Mouse (Mus musculus) heart, embryonic 11.5 days (tissue): ENCODE results near the gene Irf2. TPM values are rescaled to one million over a fixed set of nuclear protein-coding genes. Genes with fewer than 3 reads are reported as not detected.

Experiments used
- ATAC-seq: fragments of 200-750 bp; cut with Nextera tagmentation; replicated peaks from 2 replicates; pipeline ENCODE4 v1.8.0; 2017; ENCODE audit warnings: moderate library complexity; ENCODE audit not compliant: insufficient number of reproducible peaks, low FRiP score, low TSS enrichment
- H3K27ac ChIP-seq: fragments of 300-500 bp; sonication (generic); 2 replicates; pipeline ENCODE4 v1.5.1; 2014; ENCODE audit warnings: mild to moderate bottlenecking, low read depth, low read length
- H3K27me3 ChIP-seq: fragments of 300-500 bp; sonication (generic); 2 replicates; pipeline ENCODE4 v1.6.1; 2014; ENCODE audit warnings: mild to moderate bottlenecking, low read length, mixed read lengths; ENCODE audit not compliant: control insufficient read depth, insufficient read depth
- H3K36me3 ChIP-seq: fragments of 300-500 bp; sonication (generic); 2 replicates; pipeline ENCODE4 v1.6.1; 2014; ENCODE audit warnings: mild to moderate bottlenecking, low read length, moderate library complexity, mixed read lengths; ENCODE audit not compliant: control insufficient read depth, insufficient read depth
- H3K4me1 ChIP-seq: fragments of 300-500 bp; sonication (generic); 2 replicates; pipeline ENCODE4 v1.6.1; 2014; ENCODE audit warnings: low read length; ENCODE audit not compliant: control insufficient read depth, insufficient read depth
- H3K4me2 ChIP-seq: fragments of 300-500 bp; sonication (generic); 2 replicates; pipeline ENCODE4 v1.6.1; 2014; ENCODE audit warnings: mild to moderate bottlenecking, moderate library complexity
- H3K4me3 ChIP-seq: fragments of 300-500 bp; sonication (generic); 2 replicates; pipeline ENCODE4 v1.5.1; 2014; ENCODE audit warnings: low read depth, low read length
- H3K9ac ChIP-seq: fragments of 300-500 bp; sonication (generic); 2 replicates; pipeline ENCODE4 v1.6.1; 2014; ENCODE audit warnings: mild to moderate bottlenecking, low read depth, low read length, moderate library complexity
- H3K9me3 ChIP-seq: fragments of 300-500 bp; sonication (generic); replicated peaks from 2 replicates; pipeline ENCODE4 v1.6.1; 2016; ENCODE audit warnings: low read length; ENCODE audit not compliant: control insufficient read depth
- WGBS: fragments of 180-500 bp; shearing (Covaris S2); extraction: QIAGEN DNeasy Blood & Tissue Kit; methylation state at CpG from one replicate; pipeline ENCODE4 v1.1.7; 2014; ENCODE audit not compliant: insufficient replicate concordance; 5-methylcytosine and 5-hydroxymethylcytosine counted together
- polyA plus RNA-seq: library from polyadenylated mRNA; unstranded; fragments of >200 nt; fragmentation: Nextera tagmentation; extraction: Ambion mirVana; gene quantifications from 2 replicates; pipeline ENCODE4 v1.2.1, GENCODE M21; 2014

Gene Irf2
- polyA plus RNA-seq, 1 experiment from 2014 or later, result 16.5 TPM

- Histone ChIP-seq H3K9me3 (no peaks in the 10 kb centered on the region), H3K9ac (no peak overlapping the region), H3K4me1 (peaks cover 9% of the 10 kb centered on the region), H3K4me2 (no peak overlapping the region), H3K36me3 (no peaks in the 10 kb centered on the region; the same call in 1 of the 2 replicates), H3K27me3 (no peaks in the 10 kb centered on the region), H3K27ac (no peak overlapping the region), H3K4me3 (no peak overlapping the region)
- no peak for ATAC-seq
- 87% methylated on average over 7 of the region's 7 CpGs for WGBS
These were observed 31.5 kb downstream of the Irf2 start for GRCm38 (mm10) chr8:46770905-46771516.

GRCm38 (mm10) chr8:46772801-46773200, 33.3 kb downstream of the Irf2 start:
- Histone ChIP-seq H3K4me3 (no peak overlapping the region), H3K27me3 (no peaks in the 10 kb centered on the region), H3K4me2 (no peak overlapping the region), H3K36me3 (no peaks in the 10 kb centered on the region; the same call in 1 of the 2 replicates), H3K9me3 (peaks cover 1% of the 10 kb centered on the region; the same call in 1 of the 2 replicates), H3K9ac (no peak overlapping the region), H3K4me1 (peaks cover 7% of the 10 kb centered on the region), H3K27ac (no peak overlapping the region)
- 80% methylated on average over 6 of the region's 6 CpGs for WGBS
- ATAC-seq, result no peak

DNA sequence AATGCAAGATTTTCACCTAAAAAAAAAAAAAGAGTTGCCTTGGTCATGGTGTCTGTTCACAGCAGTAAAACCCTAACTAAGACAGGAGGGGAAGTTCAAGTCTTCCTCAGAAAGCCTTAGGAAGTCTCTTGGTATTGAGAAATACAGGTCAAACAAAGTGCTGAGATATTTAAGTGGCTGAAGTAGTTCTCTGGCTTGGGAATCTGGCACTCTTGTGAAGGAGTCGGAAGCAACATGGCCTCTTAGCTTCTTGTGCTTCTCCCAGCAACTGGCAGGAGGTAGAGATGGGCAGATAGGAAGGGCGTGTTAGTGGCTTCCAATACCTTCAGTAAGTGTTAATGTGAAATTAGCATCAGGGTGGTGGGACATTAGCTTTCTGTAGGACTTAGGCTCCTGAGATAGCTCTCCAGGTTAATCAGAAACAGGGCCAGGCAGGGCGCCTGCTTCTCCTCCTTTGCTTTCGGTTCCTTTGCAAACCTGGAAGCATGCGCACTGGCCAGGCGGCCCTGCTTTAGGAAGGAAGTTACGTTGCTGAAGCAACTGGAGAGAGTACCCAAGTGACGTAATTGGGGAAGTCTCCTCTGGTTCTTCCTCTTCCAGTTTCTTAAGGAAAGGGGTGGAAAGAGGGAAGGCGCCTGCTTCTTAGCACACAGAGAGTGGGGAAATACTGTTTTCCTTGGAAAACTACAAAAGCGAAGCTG, 38.4 kb downstream of the Irf2 start:
- no peak for ATAC-seq
- 88% methylated on average over 10 of the region's 10 CpGs for WGBS
- peaks cover 3% of the 10 kb centered on the region; the same call in 1 of the 2 replicates for H3K9me3 ChIP-seq

DNA sequence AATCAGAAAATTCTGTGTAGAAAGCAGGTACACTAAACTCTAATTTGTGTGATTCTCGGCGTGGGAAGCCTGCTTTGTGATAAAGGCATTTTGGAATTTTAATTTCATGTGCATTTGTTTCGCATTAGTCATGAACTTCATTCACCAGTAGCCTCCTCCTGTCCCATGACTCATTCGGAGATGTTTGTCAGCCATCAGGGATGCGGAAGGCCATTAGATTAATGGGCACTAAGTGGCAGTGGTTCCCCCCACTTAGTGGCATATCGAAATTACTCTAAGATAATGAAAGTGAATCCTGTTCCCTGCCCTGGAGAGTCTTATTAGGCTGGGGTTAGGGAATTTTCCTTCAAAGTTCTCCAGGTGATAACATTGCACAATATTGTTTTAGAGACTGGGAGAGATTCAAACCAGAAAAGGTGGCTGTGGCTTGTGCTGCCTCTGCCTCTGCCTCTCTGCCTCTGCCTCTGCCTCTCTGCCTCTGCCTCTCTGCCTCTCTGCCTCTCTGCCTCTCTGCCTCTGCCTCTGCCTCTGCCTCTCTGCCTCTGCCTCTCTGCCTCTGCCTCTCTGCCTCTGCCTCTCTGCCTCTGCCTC, 41.6 kb downstream of the Irf2 start:
- no peak overlapping the region for H3K9ac ChIP-seq
- 0 out of 2 replicates have a peak, but pooled peaks cover 2% of the 10 kb centered on the region for H3K36me3 ChIP-seq
- WGBS, result 81% methylated on average over 6 of the region's 6 CpGs
- no peaks in the 10 kb centered on the region for H3K27me3 ChIP-seq
- no peak overlapping the region for H3K4me2 ChIP-seq
- no peak overlapping the region for H3K4me3 ChIP-seq
- peaks cover 3% of the 10 kb centered on the region; the same call in 1 of the 2 replicates for H3K9me3 ChIP-seq
- no peaks in the 10 kb centered on the region for H3K4me1 ChIP-seq
- no peak overlapping the region for H3K27ac ChIP-seq
- no peak for ATAC-seq

More for the DNA sequence above, 38.4 kb downstream of the Irf2 start:
- Histone ChIP-seq H3K36me3 (peaks cover 2% of the 10 kb centered on the region; the same call in 1 of the 2 replicates), H3K9ac (no peak overlapping the region), H3K4me3 (no peak overlapping the region), H3K27ac (no peak overlapping the region), H3K27me3 (no peaks in the 10 kb centered on the region), H3K4me2 (no peak overlapping the region), H3K4me1 (no peaks in the 10 kb centered on the region)

DNA sequence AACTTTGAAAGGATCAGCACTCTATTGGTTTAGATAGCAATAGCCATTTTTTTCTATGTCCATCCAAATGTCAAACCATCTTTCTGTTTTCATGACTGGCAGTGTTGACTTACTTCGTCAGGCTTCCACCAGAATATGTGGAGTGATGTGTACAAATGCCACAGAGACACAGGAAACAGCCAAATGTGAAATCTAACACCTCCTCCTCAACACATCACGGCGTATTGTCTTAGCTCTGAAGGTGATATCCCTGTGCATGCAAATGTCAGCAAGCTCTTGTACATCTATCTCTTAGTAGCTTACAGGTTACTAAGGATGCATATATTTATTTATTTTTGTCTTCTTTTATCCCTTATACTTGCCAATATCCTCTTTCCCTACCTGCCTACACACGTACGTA, 42.7 kb downstream of the Irf2 start:
- Histone ChIP-seq H3K4me2 (no peak overlapping the region), H3K4me1 (no peaks in the 10 kb centered on the region), H3K27me3 (no peaks in the 10 kb centered on the region), H3K4me3 (no peak overlapping the region), H3K9me3 (peaks cover 3% of the 10 kb centered on the region; the same call in 1 of the 2 replicates), H3K27ac (no peak overlapping the region), H3K9ac (no peak overlapping the region), H3K36me3 (0 out of 2 replicates have a peak, but pooled peaks cover 2% of the 10 kb centered on the region)
- WGBS, result 82% methylated on average over 5 of the region's 5 CpGs
- ATAC-seq, result no peak

- Histone ChIP-seq H3K36me3 (no peaks in the 10 kb centered on the region), H3K4me2 (no peak overlapping the region), H3K9me3 (no peaks in the 10 kb centered on the region), H3K9ac (no peak overlapping the region), H3K4me1 (no peaks in the 10 kb centered on the region), H3K4me3 (no peak overlapping the region), H3K27ac (no peak overlapping the region), H3K27me3 (no peaks in the 10 kb centered on the region)
- no peak for ATAC-seq
- WGBS, result 62% methylated on average over 2 of the region's 2 CpGs
These were observed 45.5 kb downstream of the Irf2 start for GRCm38 (mm10) chr8:46785070-46785469.

- H3K4me1 ChIP-seq, result no peaks in the 10 kb centered on the region
- no peak for ATAC-seq
- no peak overlapping the region for H3K4me3 ChIP-seq
- no peak overlapping the region for H3K27ac ChIP-seq
- no peaks in the 10 kb centered on the region for H3K9me3 ChIP-seq
- 80% methylated on average over 6 of the region's 6 CpGs for WGBS
- no peak overlapping the region for H3K4me2 ChIP-seq
- H3K9ac ChIP-seq, result no peak overlapping the region
- no peaks in the 10 kb centered on the region for H3K27me3 ChIP-seq
- H3K36me3 ChIP-seq, result no peaks in the 10 kb centered on the region
These were observed 46.4 kb downstream of the Irf2 start for GRCm38 (mm10) chr8:46785926-46786325.

DNA sequence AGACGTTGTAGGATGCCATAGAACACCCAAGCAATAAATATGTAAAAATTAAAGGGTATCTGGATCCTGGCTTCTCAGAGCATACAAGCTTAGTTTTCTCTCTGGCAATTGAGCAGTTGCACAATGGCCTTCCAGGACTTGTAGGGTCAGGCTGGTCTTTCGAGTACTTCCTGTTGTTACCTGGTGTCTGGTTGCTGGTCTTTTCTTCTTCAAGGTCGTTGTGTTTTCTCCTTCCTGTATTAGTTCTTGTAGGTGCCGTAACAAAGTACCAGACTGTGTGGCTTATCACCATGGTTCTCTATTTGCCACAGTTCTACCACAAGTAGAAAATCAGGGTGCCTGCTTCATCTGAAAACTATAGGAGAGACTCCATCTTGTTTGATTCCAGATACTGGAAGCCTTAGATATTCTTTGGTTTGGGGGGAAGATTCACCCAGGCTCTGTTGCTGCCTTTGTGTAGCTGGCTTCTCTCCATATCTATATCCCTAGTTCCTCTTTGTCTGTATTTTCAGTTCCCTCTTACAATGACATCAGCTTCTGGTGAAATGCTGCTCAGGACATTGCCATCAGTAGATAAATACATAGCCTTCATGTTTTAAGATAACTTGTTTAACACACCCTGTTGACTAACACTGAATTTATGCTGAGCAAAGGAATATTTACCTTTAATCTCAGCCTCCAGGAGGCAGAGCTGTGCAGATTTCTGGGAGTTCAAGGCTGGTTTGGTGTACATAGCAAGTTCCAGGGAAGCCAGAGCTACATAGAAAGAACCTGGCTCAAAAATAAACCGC, 49.8 kb downstream of the Irf2 start:
- no peak for ATAC-seq
- Histone ChIP-seq H3K36me3 (0 out of 2 replicates have a peak, but pooled peaks cover under 1% of the 10 kb centered on the region), H3K9me3 (no peaks in the 10 kb centered on the region), H3K9ac (no peak overlapping the region), H3K27ac (no peak overlapping the region), H3K4me3 (no peak overlapping the region), H3K4me1 (0 out of 2 replicates have a peak, but pooled peaks cover 3% of the 10 kb centered on the region), H3K27me3 (no peaks in the 10 kb centered on the region), H3K4me2 (no peak overlapping the region)
- 80% methylated on average over 5 of the region's 5 CpGs for WGBS
